14 mouse cellular contexts compared by ENCODE assay signal in the genomic region with DNA sequence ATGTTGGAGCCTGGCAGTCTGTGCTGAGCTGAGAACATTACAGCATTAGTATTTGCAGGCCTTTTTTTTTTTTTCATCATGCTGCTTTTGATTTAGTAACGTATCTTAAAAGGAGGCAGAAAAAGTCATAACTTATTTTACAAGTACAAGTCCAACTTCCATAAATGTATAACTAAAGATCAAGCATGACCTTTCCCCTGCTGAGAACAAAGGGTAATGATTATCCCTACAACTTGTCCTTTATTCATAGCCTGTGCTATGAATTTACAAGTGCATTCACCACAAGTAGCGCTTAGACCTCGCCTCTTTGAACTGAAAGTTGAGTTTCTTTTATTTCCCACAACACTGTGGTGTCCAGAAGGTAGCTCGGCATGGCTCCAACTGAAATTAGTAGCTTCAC. TPM values are rescaled to one million over a fixed set of nuclear protein-coding genes. Genes with fewer than 3 reads are reported as not detected.
DNase-seq lines count a peak whose midpoint lies in the region; ATAC-seq and TF ChIP-seq lines count a peak whose summit lies in the region.
"Had no signal": no experiment of that assay in that cellular context is flagged by ENCODE, and none has a peak within 500 bp of the region (broad histone marks: within the 10 kb centered on the region; RNA-seq: fewer than 3 reads in every experiment).

No protein-coding gene starts in this region.

- H3K79me2 ChIP-seq in liver, adult 2 months (ENCODE audit: control insufficient read depth, insufficient read depth, low read length): peaks cover 21% of the 10 kb centered on the region; the same call in 1 of the 2 replicates
- H3K79me2 ChIP-seq in myocyte (ENCODE audit: control insufficient read depth, insufficient read depth): peaks cover 15% of the 10 kb centered on the region

- peak overlapping the region; percentile 72 for H3K4me3 ChIP-seq in liver, adult 2 months (ENCODE audit: insufficient read depth, low read depth, low read length)
- peak overlapping the region; percentile 56 for H3K4me3 ChIP-seq in myocyte

- peak overlapping the region; percentile 99 for H3K27ac ChIP-seq in liver, adult 2 months (replicated peaks; ENCODE audit: insufficient read depth, low read depth, low read length)
- H3K27ac ChIP-seq: embryonic facial prominence, embryonic 15.5 days had no signal

- TF ChIP-seq POLR2A in liver, adult 2 months (IDR thresholded peaks at IDR 0.05; ENCODE audit: extremely low read depth, insufficient read depth, low read length): no peak
- no peak for TF ChIP-seq POLR2A in myocyte (IDR thresholded peaks at IDR 0.05; ENCODE audit: insufficient read length, low read depth)

- no peaks in the 10 kb centered on the region for H3K36me3 ChIP-seq in liver, adult 2 months (ENCODE audit: control insufficient read depth, insufficient read depth, low read length)
- no peaks in the 10 kb centered on the region for H3K36me3 ChIP-seq in myocyte (ENCODE audit: control insufficient read depth, insufficient read depth)
- H3K36me3 ChIP-seq: embryonic facial prominence, embryonic 15.5 days had no signal

- TF ChIP-seq CTCF in liver, adult 2 months (IDR thresholded peaks at IDR 0.05; ENCODE audit: low read depth, low read length): no peak

- peak; percentile 19 to 34 for DNase-seq in cerebellum, postnatal 10 days
- no peak for DNase-seq in cerebellum, postnatal 4 days (ENCODE audit: low spot score in 2 of 2)
- DNase-seq in liver, adult 2 months (ENCODE audit: extremely low read depth, low read depth, low spot score): peak; percentile 89
- no peak for DNase-seq in liver
- peak; percentile 81 for DNase-seq in kidney, adult 9 months
- DNase-seq in spleen, postnatal 36 days (ENCODE audit: low spot score in 2 of 2): no peak
- DNase-seq: gastrocnemius, postnatal 36 days; retina, postnatal 1 day had no signal

- peaks cover 5% of the 10 kb centered on the region; the same call in 1 of the 2 replicates for H3K4me1 ChIP-seq in liver, adult 2 months (ENCODE audit: control insufficient read depth, insufficient read depth, low read length)

- no peaks in the 10 kb centered on the region for H3K27me3 ChIP-seq in liver, adult 2 months (ENCODE audit: control insufficient read depth, insufficient read depth, low read length)
- no peaks in the 10 kb centered on the region for H3K27me3 ChIP-seq in myocyte (ENCODE audit: control insufficient read depth, insufficient read depth, insufficient read length)
- H3K27me3 ChIP-seq: embryonic facial prominence, embryonic 15.5 days had no signal

- H3ac ChIP-seq in myocyte (ENCODE audit: control insufficient read depth, insufficient read length): no peak overlapping the region

- peak overlapping the region; percentile 79 for H3K9ac ChIP-seq in liver, adult 2 months (ENCODE audit: low read depth, low read length)

- no peak for ATAC-seq in granulocyte monocyte progenitor cell, adult 5-6 weeks (replicated peaks; ENCODE audit: poor library complexity, severe bottlenecking)

- WGBS in liver, adult 2 months: 25% methylated on average over 4 of the region's 4 CpGs

- H3K4me2 ChIP-seq in myocyte (ENCODE audit: low read depth): peak overlapping the region; percentile 99

TF ChIP-seq in myocyte, 11 proteins besides CTCF, POLR2A, EP300 and RAD21:
- no peak for TF ChIP-seq MYOD1 (IDR thresholded peaks at IDR 0.05; ENCODE audit: control insufficient read depth in 1 of 3, insufficient read length in 2 of 3, low read depth in 2 of 3)
- TF ChIP-seq TCF12 (IDR thresholded peaks at IDR 0.05; ENCODE audit: insufficient read depth, poor library complexity, severe bottlenecking): no peak
- TF ChIP-seq CEBPB (IDR thresholded peaks at IDR 0.05; ENCODE audit: insufficient read depth, poor library complexity, severe bottlenecking): no peak
- TF ChIP-seq USF1 (IDR thresholded peaks at IDR 0.05; ENCODE audit: low read depth): no peak
- TF ChIP-seq MYOG (IDR thresholded peaks at IDR 0.05; ENCODE audit: control insufficient read depth in 1 of 3, insufficient read depth in 1 of 3, insufficient read length in 2 of 3, low read depth in 2 of 3): no peak
- no peak for TF ChIP-seq SRF (IDR thresholded peaks at IDR 0.05; ENCODE audit: control insufficient read depth, insufficient read length, low read depth)
- TF ChIP-seq POLR2AphosphoS2 (IDR thresholded peaks at IDR 0.05; ENCODE audit: insufficient read length, low read depth): no peak
- no peak for TF ChIP-seq MAX (IDR thresholded peaks at IDR 0.05; ENCODE audit: low read depth)
- TF ChIP-seq REST (IDR thresholded peaks at IDR 0.05; ENCODE audit: insufficient read depth, insufficient read length): no peak
- TF ChIP-seq TCF3 (IDR thresholded peaks at IDR 0.05; ENCODE audit: insufficient read length, low read depth): no peak
- TF ChIP-seq E2F4 (IDR thresholded peaks at IDR 0.05; ENCODE audit: insufficient read depth): no peak

RNA-seq across cellular contexts. Expression of gene Them4, which starts 1.5 kb away (rescaled TPM):
- total RNA-seq in liver, adult 2 months (2014; rRNA removed): 14.2 and 15.6 TPM in 2 replicates
- polyA plus RNA-seq in liver, adult 2 months (2012; rRNA removed): 3.9 and 4.6 TPM in 2 replicates
- 6.3 TPM for polyA plus RNA-seq in myocyte (2012; fragmentation: generic; extraction: Trizol)
- 1.8 and 7.4 TPM in 2 replicates for total RNA-seq in granulocyte monocyte progenitor cell, adult 5-6 weeks (2014; fragmentation: Nextera tagmentation)
- 4.5 and 5.5 TPM in 2 replicates for total RNA-seq in granulocyte monocyte progenitor cell, adult 5-6 weeks (2017)

RNA-seq across cellular contexts. Expression of gene Them5, which starts 30.5 kb away (rescaled TPM):
- 0.09 and 0.20 TPM in 2 replicates for total RNA-seq in liver, adult 2 months (2014; rRNA removed)
- polyA plus RNA-seq in liver, adult 2 months (2012; rRNA removed): not detected in 2 replicates
- not detected for polyA plus RNA-seq in myocyte (2012; fragmentation: generic; extraction: Trizol)
- total RNA-seq in granulocyte monocyte progenitor cell, adult 5-6 weeks (2014; fragmentation: Nextera tagmentation): not detected in 2 replicates
- total RNA-seq in granulocyte monocyte progenitor cell, adult 5-6 weeks (2017): not detected in 2 replicates
- total RNA-seq: gastrocnemius, postnatal 36 days had no signal
- polyA plus RNA-seq: C2C12; limb, embryonic 11.5 days had no signal

RNA-seq across cellular contexts. Expression of gene Gm4778, which starts 47.5 kb away (rescaled TPM):
- total RNA-seq in liver, adult 2 months (2014; rRNA removed): not detected in 2 replicates
- not detected in 2 replicates for polyA plus RNA-seq in liver, adult 2 months (2012; rRNA removed)
- polyA plus RNA-seq in myocyte (2012; fragmentation: generic; extraction: Trizol): not detected
- total RNA-seq in granulocyte monocyte progenitor cell, adult 5-6 weeks (2014; fragmentation: Nextera tagmentation): not detected in 2 replicates
- not detected in 2 replicates for total RNA-seq in granulocyte monocyte progenitor cell, adult 5-6 weeks (2017)
- total RNA-seq: gastrocnemius, postnatal 36 days had no signal
- polyA plus RNA-seq: embryonic facial prominence, embryonic 15.5 days; limb, embryonic 11.5 days; stomach, embryonic 14.5 days had no signal

RNA-seq across cellular contexts. Expression of gene C2cd4d, which starts 50.9 kb away (rescaled TPM):
- 0.18 and 0.40 TPM in 2 replicates for total RNA-seq in liver, adult 2 months (2014; rRNA removed)
- polyA plus RNA-seq in liver, adult 2 months (2012; rRNA removed): 2.1 and 2.5 TPM in 2 replicates
- not detected for polyA plus RNA-seq in myocyte (2012; fragmentation: generic; extraction: Trizol)
- not detected in 2 replicates for total RNA-seq in granulocyte monocyte progenitor cell, adult 5-6 weeks (2014; fragmentation: Nextera tagmentation)
- total RNA-seq in granulocyte monocyte progenitor cell, adult 5-6 weeks (2017): not detected in 2 replicates
- polyA plus RNA-seq: C2C12 had no signal

Comparison
In these comparisons a context has a peak if more than half of its experiments do, and no peak if none do; other contexts are left out.
1. DNase-seq: peak in cerebellum, postnatal 10 days (2 of 2), liver, adult 2 months (single experiment) and kidney, adult 9 months (single experiment); none in cerebellum, postnatal 4 days (0 of 2), liver (single experiment) and spleen, postnatal 36 days (0 of 2).